Mouse (Mus musculus): ENCODE measurements around the gene Gpld1.

- TF ChIP-seq CTCF (IDR thresholded peaks at IDR 0.05; ENCODE audit: extremely low read depth, insufficient read depth, insufficient read length, insufficient replicate concordance) (no peak), POLR2A (IDR thresholded peaks at IDR 0.05; ENCODE audit: low read depth, low read length) (no peak)
These were observed 6.2 kb upstream of the Gpld1 start for GRCm38 (mm10) chr13:24936772-24937107.
